Mouse (Mus musculus) E14TG2a.4 (cell line): ENCODE data around the gene Kcnip1.

Experiments used
- CTCF ChIP-seq: conservative IDR thresholded peaks from 2 replicates; pipeline ENCODE4 v1.5.1; 2014; ENCODE audit warnings: low read length
- NANOG ChIP-seq: IDR thresholded peaks from 2 replicates; pipeline ENCODE4 v1.6.1; 2014; ENCODE audit warnings: borderline replicate concordance, low read length, mixed read lengths
- POU5F1 ChIP-seq: IDR thresholded peaks from 2 replicates; pipeline ENCODE4 v1.6.1; 2014; ENCODE audit warnings: low read length, borderline replicate concordance

GRCm38 (mm10) chr11:33843294-33843864 is 149.6 kb downstream of the Kcnip1 start:
- TF ChIP-seq CTCF: no peak
- TF ChIP-seq NANOG: no peak
- no peak for TF ChIP-seq POU5F1
